Mouse (Mus musculus) ES-E14 (cell line): Measurements from ENCODE around the gene Klf9.

Experiments used
- CHD2 ChIP-seq: IDR thresholded peaks from 2 replicates; pipeline ENCODE4 v1.6.1; 2014; ENCODE audit warnings: mild to moderate bottlenecking, low read depth, low read length, inconsistent platforms
- HCFC1 ChIP-seq: IDR thresholded peaks from 2 replicates; pipeline ENCODE4 v1.6.1; 2012; ENCODE audit warnings: low read length, inconsistent platforms, borderline replicate concordance; ENCODE audit not compliant: insufficient read depth
- MAFK ChIP-seq: IDR thresholded peaks from 2 replicates; pipeline ENCODE4 v1.6.1; 2014; ENCODE audit warnings: mild to moderate bottlenecking, low read depth, low read length, inconsistent platforms; ENCODE audit not compliant: insufficient read depth
- ZC3H11A ChIP-seq: IDR thresholded peaks from 2 replicates; pipeline ENCODE4 v1.6.1; 2012; ENCODE audit warnings: low read depth, mild to moderate bottlenecking, inconsistent platforms, low read length, borderline replicate concordance

- no peak for TF ChIP-seq HCFC1
- TF ChIP-seq ZC3H11A = no peak
- no peak for TF ChIP-seq MAFK
- TF ChIP-seq CHD2 = no peak
These were observed 48.0 kb downstream of the Klf9 start for GRCm38 (mm10) chr19:23188986-23189385.
